Mouse (Mus musculus) stomach, embryonic 14.5 days (tissue): ENCODE data around the gene Relch. TPM values are rescaled to one million over a fixed set of nuclear protein-coding genes. Genes with fewer than 3 reads are reported as not detected.

Experiments
- ATAC-seq: fragments of 200-750 bp; cut with Nextera tagmentation; 2 replicates; pipeline ENCODE4 v1.8.0; 2017; ENCODE audit warnings: low read depth, moderate TSS enrichment; ENCODE audit not compliant: insufficient number of reproducible peaks, insufficient read depth, low FRiP score
- H3K27ac ChIP-seq: fragments of 300-500 bp; sonication (generic); 2 replicates; pipeline ENCODE4 v1.5.1; 2014; ENCODE audit warnings: mild to moderate bottlenecking, low read length, moderate library complexity, mixed read lengths
- H3K27me3 ChIP-seq: fragments of 300-500 bp; sonication (generic); 2 replicates; pipeline ENCODE4 v1.6.1; 2014; ENCODE audit warnings: low read length, control low read depth, mixed read lengths; ENCODE audit not compliant: control insufficient read depth, insufficient read depth
- H3K36me3 ChIP-seq: fragments of 300-500 bp; sonication (generic); 2 replicates; pipeline ENCODE4 v1.6.1; 2014; ENCODE audit warnings: mild to moderate bottlenecking, control low read depth, low read length, moderate library complexity, mixed read lengths; ENCODE audit not compliant: control insufficient read depth, insufficient read depth
- H3K4me1 ChIP-seq: fragments of 300-500 bp; sonication (generic); 2 replicates; pipeline ENCODE4 v1.6.1; 2014; ENCODE audit warnings: low read length, control low read depth, mixed read lengths; ENCODE audit not compliant: control insufficient read depth, insufficient read depth
- H3K4me2 ChIP-seq: fragments of 300-500 bp; sonication (generic); replicated peaks from 2 replicates; pipeline ENCODE4 v1.6.1; 2014; ENCODE audit warnings: low read depth, low read length, control low read depth
- H3K4me3 ChIP-seq: fragments of 300-500 bp; sonication (generic); 2 replicates; pipeline ENCODE4 v1.5.1; 2014; ENCODE audit warnings: low read depth, low read length, control low read depth
- H3K9ac ChIP-seq: fragments of 300-500 bp; sonication (generic); replicated peaks from 2 replicates; pipeline ENCODE4 v1.6.1; 2014; ENCODE audit warnings: low read depth, mild to moderate bottlenecking, control low read depth, low read length, moderate library complexity, mixed read lengths
- H3K9me3 ChIP-seq: fragments of 300-500 bp; sonication (generic); 2 replicates; pipeline ENCODE4 v1.6.1; 2016; ENCODE audit warnings: low read depth, low read length, control low read depth; ENCODE audit not compliant: control insufficient read depth
- WGBS: fragments of 180-500 bp; shearing (Covaris S2); extraction: QIAGEN DNeasy Blood & Tissue Kit; methylation state at CpG from one replicate; pipeline ENCODE4 v1.1.7; 2014; 5-methylcytosine and 5-hydroxymethylcytosine counted together
- polyA plus RNA-seq: library from polyadenylated mRNA; unstranded; fragments of >200 nt; fragmentation: Nextera tagmentation; extraction: Ambion mirVana; gene quantifications from 2 replicates; pipeline ENCODE4 v1.2.1, GENCODE M21; 2014

Relch gene
- 32.4 and 35.1 TPM in 2 replicates for polyA plus RNA-seq

DNA sequence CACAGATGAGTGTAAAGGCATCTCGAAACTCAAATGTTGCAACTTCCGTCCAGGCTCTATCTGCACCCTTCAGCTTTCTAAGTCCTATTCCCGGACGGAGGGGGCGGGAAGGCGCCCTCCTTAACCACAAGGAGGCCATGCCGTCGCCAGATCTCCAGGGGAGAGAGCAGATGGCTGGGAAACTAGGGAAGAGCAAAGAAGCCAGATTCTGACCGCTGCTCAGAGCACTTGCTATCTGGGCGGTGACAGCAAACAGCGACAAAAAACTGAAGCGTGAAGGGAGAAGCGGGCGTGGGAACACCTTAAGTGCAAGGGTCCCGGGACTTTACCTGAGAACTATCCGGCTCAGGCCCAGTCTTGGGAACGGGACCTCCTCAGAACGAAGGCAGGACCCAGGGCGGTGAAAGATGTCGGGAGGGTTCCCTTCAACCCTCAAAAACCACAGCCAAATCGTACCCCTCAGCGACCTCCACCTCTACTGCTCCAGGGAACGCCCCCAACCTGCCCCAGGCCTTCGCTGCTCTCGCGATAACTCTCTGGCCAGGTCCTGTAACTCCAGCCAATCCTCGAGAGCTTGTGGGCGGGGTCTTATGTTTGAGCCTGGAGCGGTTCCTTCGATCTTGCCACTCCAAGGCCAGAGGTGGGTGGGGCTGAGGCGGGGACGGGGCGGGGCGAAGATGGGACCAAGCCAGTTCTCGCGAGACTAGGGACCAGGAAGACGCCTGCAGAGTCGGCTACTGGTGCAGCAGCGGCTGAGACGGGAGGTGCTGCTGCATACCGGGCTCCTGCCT lies at the start of gene Relch, which contains the start of gene Pign:
TSS of gene Relch (plus strand) at position 691 of the 791 bp plus-strand sequence.
TSS of gene Pign (minus strand) at position 507 of the 791 bp plus-strand sequence.
- Histone ChIP-seq H3K27ac (peak within 1 kb of the TSS; percentile 82; the same call in 1 of the 2 replicates), H3K9ac (peak within 1 kb of the TSS; percentile 78), H3K9me3 (no peaks in the 10 kb centered on the region), H3K4me3 (peak within 1 kb of the TSS; percentile 96), H3K4me2 (peak within 1 kb of the TSS; percentile 95), H3K36me3 (peaks cover 4% of the 10 kb centered on the region; the same call in 1 of the 2 replicates), H3K27me3 (no peaks in the 10 kb centered on the region), H3K4me1 (no peaks in the 10 kb centered on the region)
- WGBS = 1% methylated on average over 41 of the region's 41 CpGs
- peak; percentile 99 for ATAC-seq

DNA sequence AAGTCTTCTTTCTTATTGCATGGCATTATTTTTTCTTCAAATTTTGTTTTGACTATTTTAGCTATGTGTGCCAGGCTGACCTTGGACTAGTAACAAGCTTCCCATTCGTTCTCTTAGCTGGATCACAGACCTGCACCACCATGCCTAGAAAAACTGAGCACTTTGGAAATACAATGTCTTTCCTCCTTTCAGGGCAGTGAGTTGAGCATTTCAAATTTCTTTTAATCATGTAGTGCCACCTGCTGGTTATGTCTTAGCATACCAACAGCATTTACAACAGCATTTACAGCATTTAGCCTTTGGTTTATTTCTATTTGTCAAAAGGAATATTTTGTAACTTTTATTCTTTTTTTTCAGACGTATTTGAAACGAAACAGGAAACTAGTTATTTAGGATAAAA lies 33.2 kb upstream of the Relch start:
- ATAC-seq = no peak; the same call in 1 of the 2 replicates
- Histone ChIP-seq H3K9ac (no peak overlapping the region), H3K27me3 (no peaks in the 10 kb centered on the region), H3K27ac (no peak overlapping the region), H3K9me3 (no peaks in the 10 kb centered on the region), H3K36me3 (no peaks in the 10 kb centered on the region), H3K4me2 (no peak overlapping the region), H3K4me3 (no peak overlapping the region), H3K4me1 (no peaks in the 10 kb centered on the region)
- 31% methylated on average over 3 of the region's 3 CpGs for WGBS

DNA sequence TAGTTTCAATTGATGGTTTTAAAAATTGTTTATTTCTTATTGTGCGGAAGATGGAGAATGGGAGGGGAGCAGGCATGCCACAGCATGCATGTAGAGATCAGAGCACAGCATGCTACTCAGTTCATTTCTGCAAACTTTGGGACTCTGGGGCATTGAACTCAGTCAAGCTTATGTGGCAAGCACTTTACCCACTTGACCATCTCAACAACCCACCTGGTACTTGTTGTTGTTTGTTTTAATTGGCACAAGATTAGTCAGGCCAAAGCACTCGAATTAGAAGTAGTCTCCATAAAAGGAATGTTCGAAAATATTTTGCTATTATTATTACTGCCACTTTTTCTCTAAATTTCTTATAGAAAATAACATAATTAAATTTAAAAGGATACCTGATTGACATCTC lies 19.6 kb upstream of the Relch start:
- H3K4me1 ChIP-seq = no peaks in the 10 kb centered on the region
- H3K27ac ChIP-seq = no peak overlapping the region
- ATAC-seq = no peak
- no peak overlapping the region for H3K9ac ChIP-seq
- WGBS = 84% methylated on average over 3 of the region's 3 CpGs
- H3K36me3 ChIP-seq = peaks cover 16% of the 10 kb centered on the region
- H3K27me3 ChIP-seq = no peaks in the 10 kb centered on the region
- no peak overlapping the region for H3K4me3 ChIP-seq
- no peaks in the 10 kb centered on the region for H3K9me3 ChIP-seq
- no peak overlapping the region for H3K4me2 ChIP-seq

DNA sequence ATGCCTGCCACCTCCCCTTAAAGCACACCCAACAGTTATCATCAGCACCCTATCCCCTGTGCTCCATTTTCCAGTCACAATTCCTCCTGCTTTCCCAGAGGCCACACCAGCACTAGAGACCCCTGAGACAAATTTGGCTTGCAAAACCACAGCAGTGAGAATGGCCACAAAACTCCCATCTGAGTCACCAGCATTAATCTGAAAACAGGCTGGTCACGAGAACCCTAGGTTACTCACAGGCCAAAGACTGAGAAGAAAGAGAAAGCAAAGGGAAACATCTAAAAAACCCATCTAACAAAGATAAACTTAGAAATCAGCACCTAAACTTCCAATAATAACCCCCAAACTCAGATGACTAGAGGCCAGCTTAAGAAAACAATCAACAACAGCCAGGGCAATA lies 13.0 kb upstream of the Relch start:
- no peak for ATAC-seq
- Histone ChIP-seq H3K4me3 (no peak overlapping the region), H3K9me3 (no peaks in the 10 kb centered on the region), H3K27me3 (no peaks in the 10 kb centered on the region), H3K4me2 (no peak overlapping the region), H3K36me3 (peaks cover 12% of the 10 kb centered on the region), H3K4me1 (no peaks in the 10 kb centered on the region), H3K9ac (no peak overlapping the region), H3K27ac (no peak overlapping the region)
- WGBS = 89% methylated on average over 1 of the region's 1 CpGs

GRCm38 (mm10) chr1:105653981-105654380 lies 9.7 kb upstream of the Relch start:
- no peak for ATAC-seq
- WGBS = 92% methylated on average over 1 of the region's 1 CpGs
- Histone ChIP-seq H3K27me3 (no peaks in the 10 kb centered on the region), H3K36me3 (peaks cover 12% of the 10 kb centered on the region), H3K9ac (no peak overlapping the region), H3K4me3 (no peak overlapping the region), H3K4me2 (no peak overlapping the region), H3K4me1 (no peaks in the 10 kb centered on the region), H3K9me3 (no peaks in the 10 kb centered on the region), H3K27ac (no peak overlapping the region)

GRCm38 (mm10) chr1:105660015-105660414 lies 3.6 kb upstream of the Relch start:
- no peaks in the 10 kb centered on the region for H3K27me3 ChIP-seq
- H3K27ac ChIP-seq = no peak overlapping the region
- ATAC-seq = no peak
- 21% methylated on average over 3 of the region's 3 CpGs for WGBS
- H3K4me2 ChIP-seq = no peak overlapping the region
- no peak overlapping the region for H3K4me3 ChIP-seq
- no peaks in the 10 kb centered on the region for H3K4me1 ChIP-seq
- no peaks in the 10 kb centered on the region for H3K9me3 ChIP-seq
- H3K9ac ChIP-seq = no peak overlapping the region
- peaks cover 8% of the 10 kb centered on the region for H3K36me3 ChIP-seq

DNA sequence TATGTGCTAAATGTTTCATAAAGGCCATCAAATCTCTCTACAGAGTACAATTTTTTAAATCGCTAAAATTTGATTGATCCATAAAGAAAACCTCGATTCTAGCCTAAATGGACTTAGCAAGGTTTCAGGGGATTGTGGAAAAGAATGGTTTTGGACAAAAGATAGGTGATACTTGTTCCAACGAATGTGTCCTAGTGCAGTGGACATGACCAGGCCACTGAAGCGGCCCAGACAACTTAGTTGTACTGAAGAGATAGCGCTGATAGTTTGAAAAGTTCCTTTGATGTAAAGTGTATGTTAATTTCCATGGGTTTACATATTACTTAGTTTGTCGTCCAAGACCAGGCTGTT lies 866 bp upstream of the Relch start:
- 5% methylated on average over 6 of the region's 6 CpGs for WGBS
- Histone ChIP-seq H3K27ac (peak overlapping the region; percentile 82; the same call in 1 of the 2 replicates), H3K9me3 (no peaks in the 10 kb centered on the region)

GRCm38 (mm10) chr1:105663962-105664812 lies 526 bp downstream of the Relch start:
- Histone ChIP-seq H3K9me3 (no peaks in the 10 kb centered on the region), H3K27me3 (no peaks in the 10 kb centered on the region), H3K4me2 (peak overlapping the region; percentile 95), H3K27ac (peak overlapping the region; percentile 72; the same call in 1 of the 2 replicates), H3K9ac (peak overlapping the region; percentile 78), H3K4me3 (peak overlapping the region; percentile 96), H3K36me3 (0 out of 2 replicates have a peak, but pooled peaks cover 4% of the 10 kb centered on the region), H3K4me1 (no peaks in the 10 kb centered on the region)
- under 1% methylated on average over 68 of the region's 68 CpGs for WGBS
- ATAC-seq = no peak; the same call in 1 of the 2 replicates

More for the DNA sequence above, 866 bp upstream of the Relch start:
- peak overlapping the region; percentile 63 for H3K9ac ChIP-seq
- H3K36me3 ChIP-seq = peaks cover 4% of the 10 kb centered on the region; the same call in 1 of the 2 replicates
- H3K4me1 ChIP-seq = no peaks in the 10 kb centered on the region
- H3K4me3 ChIP-seq = peak overlapping the region; percentile 96
- ATAC-seq = no peak
- peak overlapping the region; percentile 50 for H3K4me2 ChIP-seq
- H3K27me3 ChIP-seq = no peaks in the 10 kb centered on the region
